Mouse (Mus musculus): ENCODE results near the gene Ing3. TPM values are rescaled to one million over a fixed set of nuclear protein-coding genes. Genes with fewer than 3 reads are reported as not detected.

Ing3 gene
- polyA plus RNA-seq, 1 experiment = 7.2 TPM

DNA sequence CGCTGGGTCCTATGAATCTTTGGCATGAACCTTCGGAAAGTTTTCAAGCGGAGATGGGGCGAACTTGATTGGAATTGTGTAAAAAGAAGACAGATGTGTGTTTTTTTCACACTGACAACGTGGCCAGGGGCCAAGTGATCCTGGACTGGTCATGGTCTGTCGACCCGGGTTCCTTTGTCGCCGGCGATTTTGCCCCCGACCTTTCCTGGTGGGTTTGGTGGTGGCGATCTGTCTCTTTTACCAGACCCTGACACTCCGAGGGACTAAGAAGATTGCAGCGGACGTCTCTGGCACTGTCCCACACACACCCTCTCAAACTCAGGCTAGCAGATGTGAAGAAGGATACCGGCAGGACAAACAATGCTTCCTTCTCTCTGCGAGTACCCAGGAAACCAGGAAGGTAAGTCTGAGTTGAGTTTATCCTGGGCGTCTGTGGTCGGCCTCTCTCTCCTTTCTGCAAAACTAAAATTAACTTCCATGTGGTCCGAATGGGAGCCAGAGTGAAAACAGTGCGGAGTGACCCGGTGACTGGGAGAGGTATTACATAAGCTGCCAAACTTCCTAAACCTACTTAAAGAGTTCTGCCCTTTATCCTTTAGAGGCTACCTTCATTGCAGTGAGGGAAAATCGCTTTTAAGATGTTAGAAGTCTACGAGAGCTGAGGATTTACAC lies 37.4 kb downstream of the Ing3 start:
- TF ChIP-seq GATA1 (IDR thresholded peaks at IDR 0.05; ENCODE audit: low read length) = no peak

GRCm38 (mm10) chr6:21987554-21987953 lies 38.2 kb downstream of the Ing3 start:
- TF ChIP-seq GATA1 (IDR thresholded peaks at IDR 0.05; ENCODE audit: low read length) = no peak

DNA sequence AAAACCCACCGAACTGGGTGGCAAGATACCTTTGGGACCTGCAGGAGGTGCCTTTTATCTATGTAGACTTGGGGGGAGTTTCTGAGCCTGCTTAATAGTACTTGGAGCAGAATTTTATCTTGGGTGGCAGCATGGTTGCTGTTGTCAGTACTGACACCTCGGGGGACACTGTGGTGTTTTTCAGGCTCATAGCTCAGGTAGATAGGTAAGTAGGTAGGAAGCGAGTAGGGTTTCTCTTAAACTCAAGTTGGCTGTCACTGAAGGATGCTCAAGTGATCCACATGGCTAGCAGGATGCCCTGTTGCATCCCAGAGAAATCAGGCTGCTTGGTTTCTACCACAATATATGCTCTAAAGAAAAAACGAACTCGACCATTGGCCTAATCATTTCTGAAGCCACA lies 38.9 kb downstream of the Ing3 start:
- TF ChIP-seq GATA1 (IDR thresholded peaks at IDR 0.05; ENCODE audit: low read length) = no peak

DNA sequence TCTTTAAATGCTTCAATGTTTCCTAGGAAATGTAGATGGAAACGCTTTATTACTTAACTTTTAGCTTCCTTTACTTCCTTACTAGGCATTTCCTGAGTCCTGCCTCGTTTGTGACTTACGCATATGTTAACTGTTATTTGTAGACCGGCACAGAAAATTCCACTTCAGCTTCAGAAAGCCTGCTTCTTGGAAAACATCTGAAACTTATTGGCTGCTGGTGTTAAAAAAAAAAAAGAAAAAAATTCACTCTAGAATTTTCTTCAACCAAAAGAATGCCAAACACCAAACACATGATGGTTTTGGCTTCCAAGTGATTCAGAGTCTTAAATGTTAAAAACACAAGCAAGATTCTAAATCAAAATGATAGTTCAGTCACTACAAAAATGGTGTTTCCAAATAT lies 39.7 kb downstream of the Ing3 start:
- TF ChIP-seq GATA1 (IDR thresholded peaks at IDR 0.05; ENCODE audit: low read length) = no peak

- TF ChIP-seq GATA1 (IDR thresholded peaks at IDR 0.05; ENCODE audit: low read length) = no peak
Measured at GRCm38 (mm10) chr6:21990181-21991135, 41.1 kb downstream of the Ing3 start.

- TF ChIP-seq GATA1 (IDR thresholded peaks at IDR 0.05; ENCODE audit: low read length) = no peak
Measured at GRCm38 (mm10) chr6:21991151-21991550, 41.8 kb downstream of the Ing3 start.

- TF ChIP-seq GATA1 (IDR thresholded peaks at IDR 0.05; ENCODE audit: low read length) = no peak
Measured at GRCm38 (mm10) chr6:21993070-21993469, 43.7 kb downstream of the Ing3 start.

DNA sequence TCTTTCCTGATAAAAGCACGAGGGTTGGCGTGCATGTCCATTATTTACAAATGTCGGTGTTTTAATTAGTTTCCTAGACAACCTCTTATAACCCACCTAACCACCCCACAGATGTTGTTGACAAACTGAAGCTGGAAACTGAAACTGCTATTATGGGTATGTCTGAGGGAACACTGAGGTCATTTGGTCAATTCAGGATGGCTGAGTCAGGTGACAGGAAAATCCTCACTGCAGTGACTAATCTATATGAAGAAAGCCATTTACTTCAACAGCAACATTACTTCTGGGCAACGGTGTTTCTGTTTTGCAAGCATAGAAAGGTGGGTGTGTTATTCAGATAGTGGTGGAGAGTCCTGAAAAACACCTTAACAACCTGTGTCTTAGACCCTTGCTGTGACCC lies 48.8 kb downstream of the Ing3 start:
- TF ChIP-seq GATA1 (IDR thresholded peaks at IDR 0.05; ENCODE audit: low read length) = no peak

GRCm38 (mm10) chr6:21999025-21999424 lies 49.7 kb downstream of the Ing3 start:
- TF ChIP-seq GATA1 (IDR thresholded peaks at IDR 0.05; ENCODE audit: low read length) = no peak

DNA sequence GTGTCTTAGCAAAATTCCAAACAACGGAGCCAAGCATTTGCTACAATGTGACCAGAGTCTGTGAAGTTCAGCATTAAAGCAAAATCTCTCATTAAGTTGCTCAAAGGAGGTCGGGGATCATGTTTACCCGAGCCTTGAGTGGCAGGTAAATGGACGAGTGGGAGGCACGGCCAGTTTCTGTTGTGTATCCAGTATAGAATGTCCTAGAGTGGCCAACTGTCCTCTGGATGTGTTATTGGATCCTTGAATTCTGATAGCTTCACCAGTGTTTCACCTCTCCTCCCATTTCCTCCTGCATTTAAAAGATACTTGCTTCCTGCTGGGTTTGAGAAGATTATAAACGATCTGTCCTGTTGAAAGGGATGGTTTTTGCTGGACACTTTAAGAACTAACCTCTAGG lies 50.7 kb downstream of the Ing3 start:
- TF ChIP-seq GATA1 (IDR thresholded peaks at IDR 0.05; ENCODE audit: low read length) = no peak

- TF ChIP-seq GATA1 (IDR thresholded peaks at IDR 0.05; ENCODE audit: low read length) = no peak
Measured at GRCm38 (mm10) chr6:22000881-22001280, 51.5 kb downstream of the Ing3 start.

DNA sequence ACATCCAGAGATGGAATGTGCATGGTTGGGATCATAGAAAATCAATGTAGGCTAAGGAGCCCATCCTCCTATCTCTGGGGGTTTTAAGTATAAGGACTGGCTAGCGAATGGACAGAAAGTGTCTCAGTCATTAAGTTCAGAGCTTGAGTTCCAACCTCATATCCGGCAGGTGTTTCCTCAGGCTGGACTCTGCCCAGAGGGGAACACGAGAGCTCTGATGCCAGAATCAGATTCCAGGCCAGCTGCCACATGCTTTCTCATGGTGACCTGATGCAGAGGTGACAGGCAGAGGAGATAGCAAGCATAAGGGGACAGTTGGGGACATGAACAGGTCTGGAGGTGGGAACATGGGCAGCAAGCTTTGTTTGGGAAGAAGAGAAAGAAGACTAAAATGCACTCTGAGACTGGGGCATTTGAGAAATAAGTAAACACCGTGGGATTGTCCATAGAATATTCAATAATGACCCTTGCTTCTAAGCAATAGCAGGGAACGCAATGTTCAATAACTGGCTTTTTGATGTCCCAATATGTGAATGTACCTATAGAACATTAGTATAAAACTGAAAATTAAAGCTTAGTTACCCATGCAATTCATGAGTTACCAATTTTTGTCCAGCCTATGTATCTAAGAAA lies 52.0 kb downstream of the Ing3 start:
- TF ChIP-seq GATA1 (IDR thresholded peaks at IDR 0.05; ENCODE audit: low read length) = no peak

- no peak for TF ChIP-seq GATA1 (IDR thresholded peaks at IDR 0.05; ENCODE audit: low read length)
Measured at GRCm38 (mm10) chr6:22002521-22003199, 53.3 kb downstream of the Ing3 start.

DNA sequence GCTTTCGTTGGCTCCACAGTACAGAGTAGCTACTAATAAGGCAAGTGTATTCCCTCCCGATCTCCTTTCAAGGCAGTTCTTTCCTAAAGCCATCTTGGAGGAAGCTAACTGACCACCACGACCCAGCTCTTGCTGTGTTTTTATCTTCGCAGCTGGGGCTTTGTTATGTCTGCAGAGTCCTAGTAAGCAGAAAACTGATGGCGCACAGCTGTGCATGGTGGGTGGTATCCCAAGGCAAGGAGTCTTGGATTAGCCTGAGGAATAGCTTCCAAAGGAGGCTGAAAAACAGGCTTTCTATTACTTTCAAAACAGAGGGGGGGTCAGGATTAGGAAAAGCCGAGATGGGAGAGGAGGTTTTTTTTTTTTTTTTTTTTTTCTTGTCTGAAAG lies 53.8 kb downstream of the Ing3 start:
- no peak for TF ChIP-seq GATA1 (IDR thresholded peaks at IDR 0.05; ENCODE audit: low read length)

DNA sequence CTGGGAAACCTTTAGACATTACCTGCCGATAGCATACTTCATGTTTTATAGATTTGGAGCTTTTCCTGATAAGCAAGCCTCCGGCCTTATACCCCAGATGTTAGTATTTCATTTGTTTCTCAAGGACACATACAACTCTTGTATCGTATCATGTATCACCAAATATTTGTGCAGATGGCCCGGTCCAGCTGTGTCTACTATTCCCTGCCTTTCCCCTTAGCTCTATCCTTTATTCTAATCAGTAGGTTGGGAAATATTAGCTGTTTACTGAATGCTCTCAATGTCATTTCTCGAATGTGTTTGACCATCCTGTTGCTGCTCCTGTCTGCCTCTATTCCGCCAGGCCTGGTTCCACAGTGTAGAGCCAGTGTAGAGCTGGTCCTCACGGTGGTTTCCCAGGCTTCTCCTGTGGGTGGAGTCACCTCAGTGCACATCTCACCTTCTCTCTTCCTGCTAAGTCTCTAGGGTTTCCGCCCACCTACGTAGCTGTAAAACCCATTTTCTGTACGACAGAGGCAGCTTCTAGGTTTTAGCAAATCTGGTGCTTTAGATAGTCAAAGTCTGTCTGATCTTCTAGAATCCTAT lies 54.7 kb downstream of the Ing3 start:
- no peak for TF ChIP-seq GATA1 (IDR thresholded peaks at IDR 0.05; ENCODE audit: low read length)
